Mouse (Mus musculus) kidney, adult 2 months (tissue): ENCODE measurements at regions not wholly inside any gene's neighbourhood (a gene's known extent, or its start where the extent isn't known, plus 50 kb on each side); places are given as distances from the start of the nearest gene placed in this dataset.

Experiments
- DNase-seq: peaks from one replicate; pipeline ENCODE4 v3.0.0; 2021
- H3K27ac ChIP-seq: fragments of 200-500 bp; 2 replicates; pipeline ENCODE4 v1.5.1; 2012; ENCODE audit warnings: low read depth, low read length, control low read depth, inconsistent platforms; ENCODE audit not compliant: insufficient read depth
- H3K27me3 ChIP-seq: fragments of 200-500 bp; replicated peaks from 2 replicates; pipeline ENCODE4 v1.6.1; 2012; ENCODE audit warnings: mild to moderate bottlenecking, moderate library complexity, low read length, inconsistent platforms; ENCODE audit not compliant: control insufficient read depth, insufficient read depth
- H3K36me3 ChIP-seq: fragments of 200-500 bp; 2 replicates; pipeline ENCODE4 v1.6.1; 2012; ENCODE audit warnings: mild to moderate bottlenecking, moderate library complexity, low read length, inconsistent platforms; ENCODE audit not compliant: control insufficient read depth, insufficient read depth
- H3K4me1 ChIP-seq: fragments of 200-500 bp; 2 replicates; pipeline ENCODE4 v1.6.1; 2011; ENCODE audit warnings: low read length; ENCODE audit not compliant: control insufficient read depth, insufficient read depth
- H3K4me3 ChIP-seq: fragments of 200-500 bp; 2 replicates; pipeline ENCODE4 v1.5.1; 2011; ENCODE audit warnings: mild to moderate bottlenecking, low read depth, low read length, control low read depth; ENCODE audit not compliant: insufficient read depth
- CTCF ChIP-seq: fragments of 200-500 bp; conservative IDR thresholded peaks from 2 replicates; pipeline ENCODE4 v1.5.1; 2011; ENCODE audit warnings: low read depth, mild to moderate bottlenecking, control low read depth, low read length, moderate library complexity, mixed read lengths; ENCODE audit not compliant: insufficient read depth, insufficient read length
- POLR2A ChIP-seq: fragments of 200-500 bp; IDR thresholded peaks from one replicate; pipeline ENCODE4 v1.6.1; 2011; ENCODE audit warnings: low read depth, low read length, control low read depth
- WGBS: fragments of 180-500 bp; shearing (Covaris S2); methylation state at CpG from one replicate; pipeline ENCODE4 v1.1.7; 2018; 5-methylcytosine and 5-hydroxymethylcytosine counted together

GRCm38 (mm10) chr16:7764383-7764782, 660.6 kb downstream of the Tmem114 start:
- 23% methylated on average over 6 of the region's 6 CpGs for WGBS
- no peak overlapping the region for H3K4me3 ChIP-seq
- no peak overlapping the region for H3K27ac ChIP-seq
- no peaks in the 10 kb centered on the region for H3K36me3 ChIP-seq
- no peaks in the 10 kb centered on the region for H3K27me3 ChIP-seq
- TF ChIP-seq POLR2A (no peak), CTCF (no peak)
- no peak for DNase-seq
- H3K4me1 ChIP-seq: no peaks in the 10 kb centered on the region

GRCm38 (mm10) chr16:7728186-7728585, 696.8 kb downstream of the Tmem114 start:
- Histone ChIP-seq H3K36me3 (no peaks in the 10 kb centered on the region), H3K27me3 (no peaks in the 10 kb centered on the region), H3K4me1 (no peaks in the 10 kb centered on the region), H3K4me3 (no peak overlapping the region), H3K27ac (no peak overlapping the region)
- no peak for TF ChIP-seq POLR2A
- TF ChIP-seq CTCF: no peak
- no peak for DNase-seq
- WGBS: 75% methylated on average over 2 of the region's 2 CpGs

GRCm38 (mm10) chr16:7725225-7725624, 699.7 kb downstream of the Tmem114 start:
- no peak for TF ChIP-seq POLR2A
- TF ChIP-seq CTCF: no peak
- H3K27me3 ChIP-seq: no peaks in the 10 kb centered on the region
- 86% methylated on average over 1 of the region's 1 CpGs for WGBS
- H3K36me3 ChIP-seq: no peaks in the 10 kb centered on the region
- no peak overlapping the region for H3K27ac ChIP-seq
- no peaks in the 10 kb centered on the region for H3K4me1 ChIP-seq
- DNase-seq: no peak
- H3K4me3 ChIP-seq: no peak overlapping the region

GRCm38 (mm10) chr16:7701471-7701870, 723.5 kb downstream of the Tmem114 start:
- whole genome bisulfite sequencing: 38% methylated on average over 4 of the region's 4 CpGs
- peak; percentile 30 for DNase-seq
- H3K36me3 ChIP-seq: no peaks in the 10 kb centered on the region

GRCm38 (mm10) chr16:7685484-7685883, 739.5 kb downstream of the Tmem114 start:
- Histone ChIP-seq H3K36me3 (no peaks in the 10 kb centered on the region), H3K27ac (no peak overlapping the region), H3K27me3 (no peaks in the 10 kb centered on the region), H3K4me1 (no peaks in the 10 kb centered on the region), H3K4me3 (no peak overlapping the region)
- DNase-seq: no peak
- TF ChIP-seq POLR2A: no peak
- no peak for TF ChIP-seq CTCF

More at GRCm38 (mm10) chr16:7701471-7701870, 723.5 kb downstream of the Tmem114 start:
- TF ChIP-seq CTCF (no peak), POLR2A (no peak)
- Histone ChIP-seq H3K4me1 (no peaks in the 10 kb centered on the region), H3K27me3 (no peaks in the 10 kb centered on the region), H3K4me3 (no peak overlapping the region), H3K27ac (no peak overlapping the region)

GRCm38 (mm10) chr16:7666096-7666495, 758.8 kb downstream of the Tmem114 start:
- no peak overlapping the region for H3K4me3 ChIP-seq
- H3K36me3 ChIP-seq: no peaks in the 10 kb centered on the region
- no peak for DNase-seq
- 8% methylated on average over 2 of the region's 2 CpGs for WGBS
- no peaks in the 10 kb centered on the region for H3K27me3 ChIP-seq
- H3K4me1 ChIP-seq: no peaks in the 10 kb centered on the region
- TF ChIP-seq CTCF (no peak), POLR2A (no peak)
- no peak overlapping the region for H3K27ac ChIP-seq

- no peak overlapping the region for H3K27ac ChIP-seq
- no peaks in the 10 kb centered on the region for H3K4me1 ChIP-seq
- H3K27me3 ChIP-seq: no peaks in the 10 kb centered on the region
- TF ChIP-seq CTCF (no peak), POLR2A (no peak)
- 43% methylated on average over 9 of the region's 9 CpGs for WGBS
- no peak overlapping the region for H3K4me3 ChIP-seq
- DNase-seq: no peak
- no peaks in the 10 kb centered on the region for H3K36me3 ChIP-seq
These were observed 766.8 kb downstream of the Tmem114 start for GRCm38 (mm10) chr16:7658133-7658532.

GRCm38 (mm10) chr16:7654451-7654850, 770.5 kb downstream of the Tmem114 start:
- no peak overlapping the region for H3K4me3 ChIP-seq
- H3K27ac ChIP-seq: no peak overlapping the region
- H3K36me3 ChIP-seq: no peaks in the 10 kb centered on the region
- no peaks in the 10 kb centered on the region for H3K4me1 ChIP-seq
- TF ChIP-seq POLR2A (no peak), CTCF (no peak)
- 90% methylated on average over 6 of the region's 6 CpGs for WGBS
- DNase-seq: no peak
- H3K27me3 ChIP-seq: no peaks in the 10 kb centered on the region
